Mouse (Mus musculus): ENCODE data around the gene Zfp704. TPM values are rescaled to one million over a fixed set of nuclear protein-coding genes. Genes with fewer than 3 reads are reported as not detected.

Gene Zfp704
- polyA plus RNA-seq, 1 experiment from 2014 or later, result 11.1 TPM

DNA sequence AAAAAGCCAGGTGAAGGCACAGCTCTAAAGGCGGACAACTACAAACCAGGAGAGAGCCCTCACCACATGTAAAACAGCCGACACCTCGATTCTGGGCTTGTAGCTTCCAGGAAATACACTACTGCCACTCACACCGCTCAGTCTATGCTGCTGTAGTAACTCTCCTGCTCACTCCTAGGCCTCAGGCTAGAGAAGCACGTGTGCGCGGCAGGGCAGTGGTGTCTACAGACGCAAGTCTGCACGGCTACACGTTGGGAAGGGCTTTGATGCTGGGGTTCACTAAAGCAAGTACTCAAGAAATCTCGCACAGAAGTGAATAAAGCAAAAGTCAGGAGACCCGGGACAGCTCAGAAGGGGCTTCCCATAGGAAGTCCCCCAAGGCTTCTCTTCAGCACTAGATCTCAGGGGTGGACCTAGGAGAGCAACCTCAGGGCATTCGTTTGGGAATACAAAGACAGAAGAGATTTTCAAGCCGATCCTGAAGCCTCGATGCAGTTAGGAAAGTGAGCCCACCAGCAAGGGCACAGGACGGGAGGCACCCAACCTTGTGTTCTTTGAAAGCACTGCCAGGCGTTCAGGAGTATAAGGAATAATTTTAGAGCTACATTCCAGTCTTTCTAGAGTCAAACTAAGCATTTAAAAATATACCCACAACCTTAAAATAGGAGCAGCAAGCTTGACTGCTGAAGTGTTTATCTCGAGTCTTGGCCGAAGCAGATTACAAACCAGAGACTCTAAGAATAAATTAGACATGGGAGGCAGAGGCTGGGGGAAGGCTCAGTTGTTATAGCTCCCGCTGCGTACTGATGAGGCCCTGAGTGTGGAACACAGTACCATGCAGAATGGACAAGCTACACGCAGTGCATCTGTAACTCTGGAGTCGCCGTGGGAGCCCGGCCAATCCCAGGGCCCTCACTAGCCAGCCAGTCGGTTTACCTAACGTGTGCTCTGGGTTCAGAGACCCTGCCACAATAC is 168.0 kb downstream of the Zfp704 start:
- ATAC-seq (ENCODE audit: low FRiP score, low read depth), result no peak
- Histone ChIP-seq H3K4me1 (no peaks in the 10 kb centered on the region), H3K4me2 (replicated peaks) (no peak overlapping the region), H3K27me3 (no peaks in the 10 kb centered on the region), H3K4me3 (no peak overlapping the region), H3K36me3 (peaks cover 64% of the 10 kb centered on the region), H3K9me3 (no peaks in the 10 kb centered on the region), H3K27ac (no peak overlapping the region; the same call in 1 of the 2 replicates), H3K9ac (no peak overlapping the region)
- WGBS, result 89% methylated on average over 27 of the region's 27 CpGs

DNA sequence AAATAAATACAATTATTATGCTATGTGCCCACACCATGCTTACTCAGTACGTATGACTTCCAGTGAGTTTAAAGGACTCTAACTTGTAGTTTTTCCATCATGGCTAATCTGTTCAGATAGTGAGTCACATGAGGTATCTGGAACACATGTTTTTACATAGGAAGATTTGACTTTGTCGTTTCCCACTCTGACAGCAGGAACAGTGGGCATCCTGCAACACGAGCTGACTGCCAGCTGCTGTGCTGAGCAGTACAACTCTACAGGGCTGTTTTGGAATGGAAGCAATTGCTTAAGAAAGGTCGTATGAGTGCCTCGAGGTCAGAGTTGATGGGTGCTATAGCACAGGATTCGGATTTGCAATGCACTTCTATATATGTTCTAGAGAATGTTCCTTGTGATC is 169.4 kb downstream of the Zfp704 start:
- H3K4me1 ChIP-seq, result no peaks in the 10 kb centered on the region
- 80% methylated on average over 6 of the region's 6 CpGs for WGBS
- H3K27ac ChIP-seq, result no peak overlapping the region
- H3K9ac ChIP-seq, result no peak overlapping the region
- no peaks in the 10 kb centered on the region for H3K9me3 ChIP-seq
- H3K4me3 ChIP-seq, result no peak overlapping the region
- H3K4me2 ChIP-seq (replicated peaks), result no peak overlapping the region
- H3K36me3 ChIP-seq, result peaks cover 58% of the 10 kb centered on the region
- H3K27me3 ChIP-seq, result no peaks in the 10 kb centered on the region
- ATAC-seq (ENCODE audit: low FRiP score, low read depth), result no peak

DNA sequence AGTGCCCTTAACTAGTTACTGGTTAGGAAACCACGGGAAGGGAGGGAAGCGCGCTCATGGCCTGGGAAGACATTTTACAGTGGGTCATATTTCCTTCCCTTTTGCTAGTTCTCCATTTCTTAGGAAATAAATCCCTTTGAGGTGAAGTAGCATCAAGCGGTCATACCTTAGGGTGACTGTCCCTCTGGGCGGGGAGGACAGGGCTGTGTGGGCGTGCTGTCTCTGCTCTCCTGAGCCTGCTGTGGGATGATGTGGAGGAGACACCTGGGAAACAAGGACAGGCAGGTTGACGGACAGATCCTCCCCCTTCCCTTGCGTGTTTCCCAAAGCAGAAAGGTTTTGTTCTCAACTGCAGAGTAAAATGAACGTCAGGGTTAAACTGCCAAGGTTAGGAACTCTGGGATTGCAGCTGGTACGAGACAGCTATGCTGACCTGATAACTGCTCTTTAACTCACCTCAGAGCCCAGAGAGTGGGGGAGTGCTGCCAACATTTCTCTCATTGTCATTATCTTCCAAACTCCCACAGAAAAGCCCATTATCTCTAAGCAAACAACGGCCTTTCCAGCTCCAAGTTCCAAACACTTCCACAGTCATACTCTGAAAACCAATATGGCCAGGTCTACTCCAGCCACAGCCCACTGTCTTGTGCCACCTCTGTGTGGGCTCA is 170.1 kb downstream of the Zfp704 start:
- ATAC-seq (ENCODE audit: low FRiP score, low read depth), result no peak
- Histone ChIP-seq H3K9me3 (no peaks in the 10 kb centered on the region), H3K27me3 (no peaks in the 10 kb centered on the region), H3K9ac (no peak overlapping the region), H3K27ac (no peak overlapping the region), H3K4me2 (replicated peaks) (no peak overlapping the region), H3K36me3 (peaks cover 62% of the 10 kb centered on the region), H3K4me3 (no peak overlapping the region), H3K4me1 (no peaks in the 10 kb centered on the region)
- WGBS, result 88% methylated on average over 11 of the region's 11 CpGs

DNA sequence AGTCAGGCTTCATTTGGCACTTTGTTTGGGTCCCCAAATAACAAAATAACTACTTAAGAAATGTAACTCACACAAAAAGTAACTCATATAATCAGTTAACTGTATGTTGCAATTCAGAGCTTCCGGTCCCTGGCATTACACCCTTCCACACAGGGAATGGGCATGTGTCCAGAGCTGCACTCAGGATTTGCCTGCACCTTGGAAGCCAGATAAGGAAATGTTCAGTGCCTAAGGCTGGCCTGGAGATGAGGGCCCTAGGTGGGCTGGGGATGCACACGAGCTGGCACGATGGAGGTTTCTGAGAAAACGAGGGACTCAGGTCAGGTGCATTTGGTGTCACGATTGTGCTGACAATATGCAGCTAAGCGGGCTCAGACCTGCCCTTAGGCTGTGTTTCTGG is 173.6 kb downstream of the Zfp704 start:
- Histone ChIP-seq H3K4me2 (replicated peaks) (no peak overlapping the region), H3K4me1 (no peaks in the 10 kb centered on the region), H3K4me3 (no peak overlapping the region), H3K27ac (no peak overlapping the region), H3K9ac (no peak overlapping the region), H3K9me3 (no peaks in the 10 kb centered on the region), H3K27me3 (no peaks in the 10 kb centered on the region), H3K36me3 (peaks cover 51% of the 10 kb centered on the region)
- WGBS, result 77% methylated on average over 6 of the region's 6 CpGs
- no peak for ATAC-seq (ENCODE audit: low FRiP score, low read depth)

DNA sequence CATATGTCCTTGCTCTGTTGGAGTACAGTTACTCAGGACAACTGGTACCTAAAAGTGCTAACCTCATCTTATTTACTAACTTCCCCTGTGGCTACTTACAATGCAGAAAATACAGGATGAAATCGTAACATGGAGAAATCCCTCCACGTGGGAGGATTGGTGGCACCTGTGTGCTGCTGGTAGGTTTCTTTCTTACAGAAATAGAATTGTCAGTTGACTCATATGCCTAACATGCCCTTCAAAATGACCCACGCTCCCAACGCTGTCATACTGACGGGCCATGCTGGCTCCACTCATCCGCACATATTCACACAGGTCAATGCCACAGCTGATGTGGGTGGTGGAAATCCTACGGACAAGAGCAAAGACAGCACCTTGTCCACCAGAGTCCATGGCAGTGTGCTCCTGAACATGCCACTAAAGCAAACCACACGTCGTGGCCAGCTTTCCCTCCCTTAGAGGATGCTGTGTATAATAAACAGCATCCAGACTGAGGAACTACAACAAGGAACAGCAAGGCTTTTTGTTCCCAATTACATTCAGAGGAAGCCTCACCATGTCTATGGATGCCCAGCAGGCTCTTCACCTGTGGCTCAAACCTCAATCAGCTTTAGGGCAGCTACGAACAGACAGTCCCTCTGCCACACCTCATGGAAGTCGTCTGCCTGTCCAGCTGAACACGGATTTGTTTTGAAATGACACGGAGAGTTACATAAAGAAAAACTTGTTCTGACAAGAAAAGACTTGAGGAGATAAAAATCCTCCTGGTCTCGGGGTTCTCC is 175.3 kb downstream of the Zfp704 start:
- Histone ChIP-seq H3K27ac (no peak overlapping the region), H3K4me1 (no peaks in the 10 kb centered on the region), H3K4me3 (no peak overlapping the region), H3K9me3 (no peaks in the 10 kb centered on the region), H3K27me3 (no peaks in the 10 kb centered on the region), H3K4me2 (replicated peaks) (no peak overlapping the region), H3K9ac (no peak overlapping the region), H3K36me3 (peaks cover 47% of the 10 kb centered on the region)
- 90% methylated on average over 14 of the region's 14 CpGs for WGBS
- no peak for ATAC-seq (ENCODE audit: low FRiP score, low read depth)

DNA sequence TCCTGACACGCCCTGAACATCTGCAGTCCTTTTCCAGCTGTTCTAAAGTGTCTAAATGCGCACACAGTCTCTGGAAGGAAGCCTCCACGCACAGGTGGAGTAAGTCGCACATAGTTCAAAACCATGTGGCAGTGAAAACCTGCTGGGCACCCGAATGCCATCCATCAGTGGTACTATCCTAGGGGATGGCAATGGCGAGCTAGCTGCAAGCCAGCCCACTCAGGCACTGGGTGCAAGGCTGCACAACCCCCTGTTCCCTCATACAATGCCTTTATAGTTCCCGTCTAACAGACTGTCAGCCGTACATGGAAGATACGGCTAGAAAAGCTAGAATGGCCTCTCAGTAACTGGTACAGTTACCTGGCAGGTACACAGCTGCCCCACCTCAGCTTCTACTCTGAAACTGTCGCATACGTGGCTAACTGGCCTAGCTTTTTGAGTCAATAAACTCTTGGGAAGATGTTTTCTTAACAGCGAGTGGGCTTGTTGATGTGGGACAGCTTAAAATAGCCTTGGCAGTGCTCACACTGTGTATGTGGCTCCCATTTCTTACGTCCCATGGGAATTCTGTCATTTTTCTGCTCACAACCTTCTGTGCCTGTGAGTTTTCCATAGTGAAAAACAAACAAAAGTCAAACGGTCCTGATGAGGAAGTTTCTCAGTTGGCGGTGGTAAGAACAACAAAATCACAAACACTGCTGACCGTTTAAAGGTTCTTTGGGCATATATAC is 176.9 kb downstream of the Zfp704 start:
- no peak for ATAC-seq (ENCODE audit: low FRiP score, low read depth)
- H3K9ac ChIP-seq, result no peak overlapping the region
- no peak overlapping the region for H3K27ac ChIP-seq
- 87% methylated on average over 16 of the region's 16 CpGs for WGBS
- H3K27me3 ChIP-seq, result no peaks in the 10 kb centered on the region
- no peak overlapping the region for H3K4me3 ChIP-seq
- H3K4me2 ChIP-seq (replicated peaks), result no peak overlapping the region
- no peaks in the 10 kb centered on the region for H3K4me1 ChIP-seq
- H3K36me3 ChIP-seq, result peaks cover 33% of the 10 kb centered on the region
- H3K9me3 ChIP-seq, result no peaks in the 10 kb centered on the region

DNA sequence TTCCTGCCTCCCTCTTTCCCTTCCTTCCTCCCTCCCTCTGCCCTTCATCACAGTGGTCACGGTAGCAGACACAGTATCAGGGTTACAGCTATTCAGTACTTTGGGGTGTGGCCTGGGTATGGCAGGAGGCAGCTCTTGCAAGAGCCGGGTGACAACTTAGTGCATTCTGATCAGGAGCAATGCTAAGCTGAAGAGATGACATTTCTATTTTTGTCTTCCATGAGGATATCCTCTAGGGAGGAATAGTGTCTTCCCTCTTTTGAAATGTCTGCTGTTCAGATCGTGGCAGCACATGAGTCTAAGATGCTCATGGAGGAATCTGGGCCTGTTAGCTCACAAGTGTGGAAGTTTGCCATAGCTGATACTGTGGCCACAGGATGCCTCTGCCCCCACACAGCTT is 177.7 kb downstream of the Zfp704 start:
- Histone ChIP-seq H3K9me3 (no peaks in the 10 kb centered on the region), H3K4me3 (no peak overlapping the region), H3K4me2 (replicated peaks) (no peak overlapping the region), H3K27ac (no peak overlapping the region), H3K4me1 (no peaks in the 10 kb centered on the region), H3K9ac (no peak overlapping the region), H3K36me3 (peaks cover 25% of the 10 kb centered on the region), H3K27me3 (no peaks in the 10 kb centered on the region)
- WGBS, result 63% methylated on average over 3 of the region's 3 CpGs
- ATAC-seq (ENCODE audit: low FRiP score, low read depth), result no peak

DNA sequence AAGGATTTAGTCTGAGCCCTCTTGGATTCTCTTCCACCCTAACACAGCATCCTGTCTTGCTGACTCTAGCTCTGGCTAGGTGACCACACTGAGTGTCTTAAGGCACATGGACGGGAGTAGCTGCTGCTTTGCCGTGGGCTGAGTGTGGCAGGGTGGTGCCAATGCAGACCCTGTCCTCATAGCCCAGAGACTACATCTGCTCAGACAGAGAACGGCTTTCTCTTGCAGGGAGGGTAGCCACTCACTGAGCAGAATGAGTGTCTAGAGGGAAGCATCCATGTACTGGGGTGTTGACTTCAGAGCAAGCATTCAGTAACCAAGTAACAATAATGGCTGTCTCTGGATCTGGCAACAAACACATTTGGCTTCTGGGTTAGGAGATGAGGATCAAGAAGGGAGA is 179.9 kb downstream of the Zfp704 start:
- H3K36me3 ChIP-seq, result peaks cover 12% of the 10 kb centered on the region
- H3K4me3 ChIP-seq, result no peak overlapping the region
- 88% methylated on average over 3 of the region's 3 CpGs for WGBS
- H3K4me1 ChIP-seq, result no peaks in the 10 kb centered on the region
- no peak overlapping the region for H3K4me2 ChIP-seq (replicated peaks)
- no peaks in the 10 kb centered on the region for H3K9me3 ChIP-seq
- H3K9ac ChIP-seq, result no peak overlapping the region
- no peaks in the 10 kb centered on the region for H3K27me3 ChIP-seq
- no peak for ATAC-seq (ENCODE audit: low FRiP score, low read depth)
- no peak overlapping the region for H3K27ac ChIP-seq

DNA sequence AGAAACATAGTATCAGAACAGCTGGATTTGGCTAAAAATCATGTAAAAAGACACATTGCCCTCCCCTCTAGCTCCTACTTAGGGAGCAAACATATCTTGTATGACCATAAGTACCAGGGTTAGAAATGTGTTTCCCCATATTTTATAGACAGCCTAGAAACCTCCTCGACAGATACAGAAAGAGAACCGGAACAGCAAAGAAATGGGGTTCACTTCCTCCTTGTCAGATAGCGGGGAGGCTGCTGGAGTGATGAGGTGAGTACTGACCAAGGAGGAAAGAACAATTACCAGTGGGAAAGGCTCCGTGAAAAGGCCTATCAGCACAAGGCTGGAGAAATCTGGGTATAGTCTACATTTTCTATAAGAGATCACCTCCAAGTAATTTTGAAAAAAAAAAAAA is 182.1 kb downstream of the Zfp704 start:
- no peak for ATAC-seq (ENCODE audit: low FRiP score, low read depth)
- Histone ChIP-seq H3K9me3 (no peaks in the 10 kb centered on the region), H3K27me3 (no peaks in the 10 kb centered on the region), H3K4me1 (no peaks in the 10 kb centered on the region), H3K4me2 (replicated peaks) (no peak overlapping the region), H3K4me3 (no peak overlapping the region), H3K27ac (no peak overlapping the region), H3K36me3 (peaks cover 6% of the 10 kb centered on the region; the same call in 1 of the 2 replicates), H3K9ac (no peak overlapping the region)
- 93% methylated on average over 4 of the region's 4 CpGs for WGBS

DNA sequence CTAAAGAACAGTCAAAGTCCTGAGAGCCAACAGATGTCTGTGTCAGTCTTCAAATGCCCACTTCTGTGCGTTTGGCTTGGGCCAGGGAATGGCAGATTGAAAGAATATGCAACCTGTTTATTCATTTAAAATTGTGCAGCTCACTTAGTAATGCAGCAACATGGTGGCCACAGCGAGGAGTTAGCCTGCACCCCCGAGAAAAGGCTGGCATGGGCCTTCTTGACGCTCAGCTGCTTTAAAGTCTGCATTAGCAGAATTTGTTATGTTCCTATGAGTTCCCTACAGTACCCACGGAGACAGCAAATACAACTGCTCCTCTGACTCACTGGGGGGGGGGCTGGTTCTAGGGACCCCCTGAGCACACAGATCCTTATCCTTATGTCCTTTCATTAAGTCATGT is 184.2 kb downstream of the Zfp704 start:
- H3K4me2 ChIP-seq (replicated peaks), result no peak overlapping the region
- H3K9ac ChIP-seq, result no peak overlapping the region
- H3K36me3 ChIP-seq, result peaks cover 2% of the 10 kb centered on the region; the same call in 1 of the 2 replicates
- H3K9me3 ChIP-seq, result no peaks in the 10 kb centered on the region
- no peaks in the 10 kb centered on the region for H3K27me3 ChIP-seq
- no peaks in the 10 kb centered on the region for H3K4me1 ChIP-seq
- H3K27ac ChIP-seq, result no peak overlapping the region
- 92% methylated on average over 5 of the region's 5 CpGs for WGBS
- H3K4me3 ChIP-seq, result no peak overlapping the region
- ATAC-seq (ENCODE audit: low FRiP score, low read depth), result no peak

DNA sequence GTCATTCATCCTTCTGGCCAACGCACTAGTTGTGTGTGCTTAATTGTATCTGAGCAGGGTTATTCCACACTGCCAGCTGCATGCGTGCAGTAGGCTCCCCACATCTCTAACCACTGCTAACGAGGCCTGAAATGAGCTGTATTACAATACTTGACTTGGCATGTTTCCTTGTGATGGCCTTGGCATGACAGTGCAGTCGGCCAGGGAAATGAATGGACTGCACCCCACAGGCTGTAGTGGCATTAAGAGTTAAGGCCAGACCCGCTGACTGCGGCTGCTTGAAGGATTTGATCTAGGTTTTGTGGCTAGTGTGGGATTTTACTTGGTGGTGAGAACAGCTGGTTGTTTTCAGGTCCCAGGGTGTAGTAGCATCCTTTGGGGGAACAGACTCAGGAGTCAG is 185.2 kb downstream of the Zfp704 start:
- Histone ChIP-seq H3K36me3 (peaks cover 2% of the 10 kb centered on the region; the same call in 1 of the 2 replicates), H3K4me2 (replicated peaks) (no peak overlapping the region), H3K9ac (no peak overlapping the region), H3K27ac (no peak overlapping the region), H3K9me3 (no peaks in the 10 kb centered on the region), H3K4me1 (no peaks in the 10 kb centered on the region), H3K27me3 (no peaks in the 10 kb centered on the region), H3K4me3 (no peak overlapping the region)
- no peak for ATAC-seq (ENCODE audit: low FRiP score, low read depth)
- 87% methylated on average over 6 of the region's 6 CpGs for WGBS
